Mouse (Mus musculus) heart, embryonic 12.5 days (tissue): Measurements from ENCODE around the gene Vps39. TPM values are rescaled to one million over a fixed set of nuclear protein-coding genes. Genes with fewer than 3 reads are reported as not detected.

ENCODE experiments used
- ATAC-seq: fragments of 200-750 bp; cut with Nextera tagmentation; 2 replicates; pipeline ENCODE4 v1.8.0; 2017; ENCODE audit warnings: moderate TSS enrichment, moderate library complexity; ENCODE audit not compliant: insufficient number of reproducible peaks, low FRiP score
- H3K27ac ChIP-seq: fragments of 300-500 bp; sonication (generic); 2 replicates; pipeline ENCODE4 v1.5.1; 2016; ENCODE audit warnings: mild to moderate bottlenecking, moderate library complexity; ENCODE audit not compliant: poor library complexity, severe bottlenecking
- H3K27me3 ChIP-seq: fragments of 300-500 bp; sonication (generic); replicated peaks from 2 replicates; pipeline ENCODE4 v1.6.1; 2016; ENCODE audit warnings: mild to moderate bottlenecking, moderate library complexity
- H3K36me3 ChIP-seq: fragments of 300-500 bp; sonication (generic); 2 replicates; pipeline ENCODE4 v1.6.1; 2016; ENCODE audit warnings: mild to moderate bottlenecking, moderate library complexity
- H3K4me1 ChIP-seq: fragments of 300-500 bp; sonication (generic); replicated peaks from 2 replicates; pipeline ENCODE4 v1.6.1; 2016; ENCODE audit warnings: mild to moderate bottlenecking
- H3K4me2 ChIP-seq: fragments of 300-500 bp; sonication (generic); 2 replicates; pipeline ENCODE4 v1.6.1; 2016; ENCODE audit warnings: mild to moderate bottlenecking, moderate library complexity
- H3K4me3 ChIP-seq: fragments of 300-500 bp; sonication (generic); 2 replicates; pipeline ENCODE4 v1.5.1; 2016; ENCODE audit warnings: mild to moderate bottlenecking
- H3K9ac ChIP-seq: fragments of 300-500 bp; sonication (generic); 2 replicates; pipeline ENCODE4 v1.6.1; 2016; ENCODE audit warnings: mild to moderate bottlenecking, moderate library complexity
- H3K9me3 ChIP-seq: fragments of 300-500 bp; sonication (generic); replicated peaks from 2 replicates; pipeline ENCODE4 v1.6.1; 2016; ENCODE audit warnings: mild to moderate bottlenecking, moderate library complexity
- WGBS: fragments of 180-500 bp; shearing (Covaris S2); methylation state at CpG from one replicate; pipeline ENCODE4 v1.1.7; 2016; 5-methylcytosine and 5-hydroxymethylcytosine counted together
- polyA plus RNA-seq: library from polyadenylated mRNA; unstranded; fragments of >200 nt; fragmentation: Nextera tagmentation; extraction: Ambion mirVana; gene quantifications from 2 replicates; pipeline ENCODE4 v1.2.1, GENCODE M21; 2016

The Vps39 gene
- polyA plus RNA-seq, 1 experiment from 2014 or later, result 19.9 TPM

GRCm38 (mm10) chr2:120351321-120351720, 1.6 kb downstream of the Vps39 start:
- Histone ChIP-seq H3K27ac (no peak overlapping the region), H3K4me1 (peaks cover 13% of the 10 kb centered on the region), H3K4me3 (no peak overlapping the region), H3K9me3 (no peaks in the 10 kb centered on the region), H3K27me3 (no peaks in the 10 kb centered on the region), H3K9ac (no peak overlapping the region), H3K4me2 (no peak overlapping the region), H3K36me3 (peaks cover 45% of the 10 kb centered on the region)
- no peak for ATAC-seq
- 49% methylated on average over 5 of the region's 5 CpGs for WGBS

GRCm38 (mm10) chr2:120348120-120348519, 4.8 kb downstream of the Vps39 start:
- WGBS, result 70% methylated on average over 9 of the region's 9 CpGs
- H3K36me3 ChIP-seq, result peaks cover 53% of the 10 kb centered on the region
- H3K9ac ChIP-seq, result no peak overlapping the region
- H3K27me3 ChIP-seq, result no peaks in the 10 kb centered on the region
- H3K4me2 ChIP-seq, result no peak overlapping the region
- ATAC-seq, result no peak
- H3K4me1 ChIP-seq, result peaks cover 13% of the 10 kb centered on the region
- no peaks in the 10 kb centered on the region for H3K9me3 ChIP-seq
- H3K27ac ChIP-seq, result no peak overlapping the region
- no peak overlapping the region for H3K4me3 ChIP-seq

- H3K27ac ChIP-seq, result no peak overlapping the region
- WGBS, result 85% methylated on average over 1 of the region's 1 CpGs
- H3K9me3 ChIP-seq, result no peaks in the 10 kb centered on the region
- H3K36me3 ChIP-seq, result peaks cover 89% of the 10 kb centered on the region
- no peak for ATAC-seq
- no peak overlapping the region for H3K9ac ChIP-seq
- no peaks in the 10 kb centered on the region for H3K4me1 ChIP-seq
- H3K27me3 ChIP-seq, result no peaks in the 10 kb centered on the region
- no peak overlapping the region for H3K4me3 ChIP-seq
- no peak overlapping the region for H3K4me2 ChIP-seq
Measured at GRCm38 (mm10) chr2:120341741-120342140, 11.2 kb downstream of the Vps39 start.

GRCm38 (mm10) chr2:120337886-120338285, 15.1 kb downstream of the Vps39 start:
- Histone ChIP-seq H3K9ac (no peak overlapping the region), H3K27me3 (no peaks in the 10 kb centered on the region), H3K4me3 (no peak overlapping the region), H3K9me3 (no peaks in the 10 kb centered on the region), H3K4me2 (no peak overlapping the region), H3K36me3 (peaks cover 85% of the 10 kb centered on the region), H3K27ac (no peak overlapping the region), H3K4me1 (no peaks in the 10 kb centered on the region)
- 79% methylated on average over 2 of the region's 2 CpGs for WGBS
- ATAC-seq, result no peak

GRCm38 (mm10) chr2:120331575-120331974, 21.4 kb downstream of the Vps39 start:
- no peak for ATAC-seq
- WGBS, result 89% methylated on average over 4 of the region's 4 CpGs

GRCm38 (mm10) chr2:120315077-120315476, 37.9 kb downstream of the Vps39 start:
- 70% methylated on average over 4 of the region's 4 CpGs for WGBS

More at GRCm38 (mm10) chr2:120331575-120331974, 21.4 kb downstream of the Vps39 start:
- Histone ChIP-seq H3K36me3 (peaks cover 82% of the 10 kb centered on the region), H3K27me3 (no peaks in the 10 kb centered on the region), H3K9ac (no peak overlapping the region), H3K4me2 (no peak overlapping the region), H3K27ac (no peak overlapping the region), H3K4me3 (no peak overlapping the region), H3K4me1 (no peaks in the 10 kb centered on the region), H3K9me3 (no peaks in the 10 kb centered on the region)

GRCm38 (mm10) chr2:120314487-120314886, 38.5 kb downstream of the Vps39 start:
- Histone ChIP-seq H3K9ac (no peak overlapping the region), H3K27me3 (no peaks in the 10 kb centered on the region), H3K9me3 (no peaks in the 10 kb centered on the region), H3K4me2 (no peak overlapping the region), H3K4me1 (peaks cover 6% of the 10 kb centered on the region; the same call in 1 of the 2 replicates), H3K36me3 (peaks cover 41% of the 10 kb centered on the region), H3K27ac (no peak overlapping the region), H3K4me3 (no peak overlapping the region)
- ATAC-seq, result no peak
- WGBS, result 77% methylated on average over 4 of the region's 4 CpGs

More at GRCm38 (mm10) chr2:120315077-120315476, 37.9 kb downstream of the Vps39 start:
- Histone ChIP-seq H3K9me3 (no peaks in the 10 kb centered on the region), H3K36me3 (peaks cover 45% of the 10 kb centered on the region), H3K4me3 (no peak overlapping the region), H3K4me1 (peaks cover 6% of the 10 kb centered on the region; the same call in 1 of the 2 replicates), H3K4me2 (no peak overlapping the region), H3K27me3 (no peaks in the 10 kb centered on the region), H3K9ac (no peak overlapping the region), H3K27ac (no peak overlapping the region)
- no peak for ATAC-seq

- no peak within 1 kb of the TSS for H3K27ac ChIP-seq
- WGBS, result 43% methylated on average over 3 of the region's 3 CpGs
Measured at GRCm38 (mm10) chr2:120313976-120314375, 39.0 kb downstream of the Vps39 start, which contains the start of gene Pla2g4f. Gene Pla2g4f (minus strand): TSS chr2:120314165.

GRCm38 (mm10) chr2:120312276-120312825, 40.6 kb downstream of the Vps39 start:
- Histone ChIP-seq H3K9me3 (no peaks in the 10 kb centered on the region), H3K4me3 (no peak overlapping the region), H3K27ac (no peak overlapping the region), H3K27me3 (no peaks in the 10 kb centered on the region), H3K4me2 (no peak overlapping the region), H3K4me1 (peaks cover 6% of the 10 kb centered on the region; the same call in 1 of the 2 replicates), H3K36me3 (peaks cover 20% of the 10 kb centered on the region), H3K9ac (no peak overlapping the region)
- no peak for ATAC-seq
- WGBS, result 82% methylated on average over 7 of the region's 7 CpGs

More at GRCm38 (mm10) chr2:120313976-120314375, 39.0 kb downstream of the Vps39 start, which contains the start of gene Pla2g4f:
- Histone ChIP-seq H3K9ac (no peak within 1 kb of the TSS), H3K4me3 (no peak within 1 kb of the TSS), H3K4me1 (peaks cover 6% of the 10 kb centered on the region; the same call in 1 of the 2 replicates), H3K4me2 (no peak within 1 kb of the TSS), H3K9me3 (no peaks in the 10 kb centered on the region), H3K27me3 (no peaks in the 10 kb centered on the region), H3K36me3 (peaks cover 36% of the 10 kb centered on the region)
- no peak for ATAC-seq

- H3K27ac ChIP-seq, result no peak overlapping the region
- peaks cover 4% of the 10 kb centered on the region for H3K4me1 ChIP-seq
- H3K4me3 ChIP-seq, result no peak overlapping the region
- no peak overlapping the region for H3K4me2 ChIP-seq
- H3K9me3 ChIP-seq, result peaks cover 7% of the 10 kb centered on the region; the same call in 1 of the 2 replicates
- H3K27me3 ChIP-seq, result 0 out of 2 replicates have a peak, but pooled peaks cover 2% of the 10 kb centered on the region
- H3K9ac ChIP-seq, result no peak overlapping the region
- 12% methylated on average over 3 of the region's 3 CpGs for WGBS
- H3K36me3 ChIP-seq, result no peaks in the 10 kb centered on the region
- ATAC-seq, result no peak
Measured at GRCm38 (mm10) chr2:120304113-120304512, 48.8 kb downstream of the Vps39 start.

- no peak overlapping the region for H3K27ac ChIP-seq
- WGBS, result 90% methylated on average over 6 of the region's 6 CpGs
- no peak overlapping the region for H3K4me2 ChIP-seq
- 0 out of 2 replicates have a peak, but pooled peaks cover 2% of the 10 kb centered on the region for H3K27me3 ChIP-seq
- no peaks in the 10 kb centered on the region for H3K36me3 ChIP-seq
- ATAC-seq, result no peak
- peaks cover 4% of the 10 kb centered on the region for H3K4me1 ChIP-seq
- H3K9ac ChIP-seq, result no peak overlapping the region
- H3K9me3 ChIP-seq, result peaks cover 7% of the 10 kb centered on the region; the same call in 1 of the 2 replicates
- no peak overlapping the region for H3K4me3 ChIP-seq
Measured at GRCm38 (mm10) chr2:120301076-120301475, 51.9 kb downstream of the Vps39 start.
